Mouse (Mus musculus) gastrocnemius, postnatal 14 days (tissue): ENCODE results near the gene Ptpn7. TPM values are rescaled to one million over a fixed set of nuclear protein-coding genes. Genes with fewer than 3 reads are reported as not detected.

Experiments
- DNase-seq: peaks from one replicate; pipeline ENCODE4 v3.0.0; 2021; ENCODE audit warnings: mixed read lengths
- intact Hi-C: fragments of 180-260 bp; cut with DNase I; formaldehyde crosslinking; loops from one replicate; pipeline ENCODE4 v1.15.1; 2025; ENCODE audit warnings: low total_unique reads
- total RNA-seq, 2 experiments: library from RNA; stranded (reverse); gene quantifications; 2 replicates each; pipeline ENCODE4 v1.2.3; 2021

The Ptpn7 gene
- total RNA-seq, 2 experiments from 2014 or later = 0.18 to 0.41 TPM

- intact Hi-C loops = no loop called here
Observed at GRCm38 (mm10) chr1:135148996-135149395, 16.5 kb downstream of the Ptpn7 start.

GRCm38 (mm10) chr1:135154011-135154410 lies 21.5 kb downstream of the Ptpn7 start:
- intact Hi-C loops = no loop called here
- no peak for DNase-seq

More at GRCm38 (mm10) chr1:135148996-135149395, 16.5 kb downstream of the Ptpn7 start:
- no peak for DNase-seq

GRCm38 (mm10) chr1:135154411-135154959 lies 22.0 kb downstream of the Ptpn7 start:
- intact Hi-C loops = no loop called here
- DNase-seq = peak; percentile 62

GRCm38 (mm10) chr1:135156300-135156699 lies 23.8 kb downstream of the Ptpn7 start:
- DNase-seq = no peak
- intact Hi-C loops = no loop called here

- intact Hi-C loops = no loop called here
- no peak for DNase-seq
Observed at GRCm38 (mm10) chr1:135158633-135159032, 26.1 kb downstream of the Ptpn7 start.

- intact Hi-C loops = no loop called here
- no peak for DNase-seq
Observed at GRCm38 (mm10) chr1:135159074-135159473, 26.6 kb downstream of the Ptpn7 start.

- intact Hi-C loops = no loop called here
- DNase-seq = no peak
Observed at GRCm38 (mm10) chr1:135159556-135160123, 27.1 kb downstream of the Ptpn7 start.

- DNase-seq = no peak
- intact Hi-C loops = no loop called here
Observed at GRCm38 (mm10) chr1:135160411-135161050, 28.0 kb downstream of the Ptpn7 start.

GRCm38 (mm10) chr1:135162720-135163119 lies 30.2 kb downstream of the Ptpn7 start:
- no peak for DNase-seq
- intact Hi-C loops = no loop called here

- intact Hi-C loops = no loop called here
- DNase-seq = no peak
Observed at GRCm38 (mm10) chr1:135167435-135167834, 34.9 kb downstream of the Ptpn7 start, which contains the start of gene Gpr37l1. Gene Gpr37l1 (minus strand): TSS chr1:135167681.

- no peak for DNase-seq
- intact Hi-C loops = no loop called here
Observed at GRCm38 (mm10) chr1:135168453-135169200, 36.1 kb downstream of the Ptpn7 start.

- no peak for DNase-seq
- intact Hi-C loops = loop anchor here (5.0 kb wide), 2 partner anchors 88 to 198 kb away; partner anchors contain the start of gene Elf3
Observed at GRCm38 (mm10) chr1:135169556-135170224, 37.2 kb downstream of the Ptpn7 start.

GRCm38 (mm10) chr1:135170299-135170698 lies 37.8 kb downstream of the Ptpn7 start:
- DNase-seq = no peak
- intact Hi-C loops = loop anchor here (5.0 kb wide), 2 partner anchors 87 to 197 kb away; partner anchors contain the start of gene Elf3

GRCm38 (mm10) chr1:135171202-135171601 lies 38.7 kb downstream of the Ptpn7 start:
- intact Hi-C loops = loop anchor here (5.0 kb wide), 2 partner anchors 86 to 196 kb away; partner anchors contain the start of gene Elf3
- no peak for DNase-seq

GRCm38 (mm10) chr1:135171984-135172383 lies 39.5 kb downstream of the Ptpn7 start:
- DNase-seq = peak; percentile 58
- intact Hi-C loops = loop anchor here (5.0 kb wide), 2 partner anchors 85 to 195 kb away; partner anchors contain the start of gene Elf3

- no peak for DNase-seq
- intact Hi-C loops = loop anchor here (5.0 kb wide), 2 partner anchors 84 to 194 kb away; partner anchors contain the start of gene Elf3
Observed at GRCm38 (mm10) chr1:135173311-135173710, 40.8 kb downstream of the Ptpn7 start.

- DNase-seq = no peak
- intact Hi-C loops = no loop called here
Observed at GRCm38 (mm10) chr1:135175176-135175575, 42.7 kb downstream of the Ptpn7 start.

GRCm38 (mm10) chr1:135177724-135178123 lies 45.2 kb downstream of the Ptpn7 start:
- no peak for DNase-seq
- intact Hi-C loops = no loop called here

GRCm38 (mm10) chr1:135178863-135179262 lies 46.4 kb downstream of the Ptpn7 start:
- DNase-seq = no peak
- intact Hi-C loops = no loop called here
